Mouse (Mus musculus) erythroblast, embryonic 14.5 days (primary cell): ENCODE measurements at regions not wholly inside any gene's neighbourhood (a gene's known extent, or its start where the extent isn't known, plus 50 kb on each side); places are given as distances from the start of the nearest gene placed in this dataset.

Source experiments
- GATA1 ChIP-seq: IDR thresholded peaks from 2 replicates; pipeline ENCODE4 v1.6.1; 2012; ENCODE audit warnings: low read length, inconsistent platforms, mixed read lengths
- TAL1 ChIP-seq: IDR thresholded peaks from 3 replicates; pipeline ENCODE4 v1.6.1; 2012; ENCODE audit warnings: low read length, inconsistent platforms, mixed read lengths

DNA sequence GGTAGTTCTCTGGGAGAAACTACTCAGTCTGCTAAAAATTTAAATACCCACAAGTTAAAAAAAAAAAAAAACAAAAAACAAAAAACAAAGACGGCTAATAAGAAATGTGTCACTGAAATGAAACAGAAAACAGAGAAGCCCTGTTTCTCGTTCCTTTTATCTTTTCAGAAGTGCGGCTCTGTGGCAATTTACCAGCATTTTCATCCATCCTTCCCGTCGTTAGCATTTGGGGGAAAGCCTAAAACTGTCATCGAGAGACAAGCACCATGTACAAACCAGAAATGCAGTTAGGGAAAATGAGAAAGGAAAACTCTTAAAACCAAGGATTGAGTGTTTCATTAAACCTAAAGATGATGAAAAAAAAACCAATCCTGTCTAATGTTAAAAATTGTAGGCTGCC is 442.9 kb upstream of the Trpc7 start:
- TF ChIP-seq GATA1: no peak
- TF ChIP-seq TAL1: no peak
